Mouse (Mus musculus) MEL (cell line): Measurements from ENCODE around the gene Fto. TPM values are rescaled to one million over a fixed set of nuclear protein-coding genes. Genes with fewer than 3 reads are reported as not detected.

Source experiments
- DNase-seq: peaks from one replicate; pipeline ENCODE4 v3.0.0; 2011; ENCODE audit warnings: low read depth, low spot score
- H3K27ac ChIP-seq: 2 replicates; pipeline ENCODE4 v1.5.1; 2012; ENCODE audit warnings: low read depth, mild to moderate bottlenecking, control low read depth, low read length, moderate library complexity; ENCODE audit not compliant: control insufficient read depth
- H3K27me3 ChIP-seq, 2 experiments: fragments of 150-350 bp in 1 of 2; sonication (generic) in 1 of 2; 2 replicates each; pipeline ENCODE4 v1.6.1; 2012; ENCODE audit warnings: low read length in 2 of 2, mild to moderate bottlenecking in 2 of 2, improper control_type of control experiment in 1 of 2, moderate library complexity in 1 of 2; ENCODE audit not compliant: insufficient read depth in 2 of 2, control insufficient read depth in 1 of 2
- H3K36me3 ChIP-seq, 2 experiments: 2 replicates each; pipeline ENCODE4 v1.6.1; 2012 to 2014; ENCODE audit warnings: low read length in 2 of 2, improper control_type of control experiment in 1 of 2, inconsistent platforms in 1 of 2, mild to moderate bottlenecking in 1 of 2; ENCODE audit not compliant: insufficient read depth in 2 of 2, control insufficient read depth in 1 of 2
- H3K4me1 ChIP-seq, 2 experiments: fragments of 150-350 bp in 1 of 2; sonication (generic) in 1 of 2; 2 replicates each; pipeline ENCODE4 v1.6.1; 2012; ENCODE audit warnings: low read length in 2 of 2, improper control_type of control experiment in 1 of 2, mild to moderate bottlenecking in 1 of 2; ENCODE audit not compliant: insufficient read depth in 2 of 2, control insufficient read depth in 1 of 2
- H3K4me3 ChIP-seq, 2 experiments: fragments of 150-350 bp in 1 of 2; sonication (generic) in 1 of 2; 2 replicates each; pipeline ENCODE4 v1.5.1; 2012; ENCODE audit warnings: low read depth in 2 of 2, low read length in 2 of 2, mild to moderate bottlenecking in 2 of 2, moderate library complexity in 2 of 2, control low read depth in 1 of 2, improper control_type of control experiment in 1 of 2; ENCODE audit not compliant: control insufficient read depth in 1 of 2, insufficient read depth in 1 of 2
- H3K79me2 ChIP-seq: 2 replicates; pipeline ENCODE4 v1.6.1; 2012; ENCODE audit warnings: mild to moderate bottlenecking, low read length, moderate library complexity; ENCODE audit not compliant: control insufficient read depth, poor library complexity, insufficient read depth
- H3K9ac ChIP-seq: 2 replicates; pipeline ENCODE4 v1.6.1; 2012; ENCODE audit warnings: low read depth, mild to moderate bottlenecking, control low read depth, low read length, moderate library complexity; ENCODE audit not compliant: control insufficient read depth, poor library complexity, severe bottlenecking
- H3K9me3 ChIP-seq: fragments of 150-350 bp; sonication (generic); replicated peaks from 2 replicates; pipeline ENCODE4 v1.6.1; 2012; ENCODE audit warnings: mild to moderate bottlenecking, low read length, improper control_type of control experiment, moderate library complexity; ENCODE audit not compliant: insufficient read depth
- BHLHE40 ChIP-seq: IDR thresholded peaks from 2 replicates; pipeline ENCODE4 v1.6.1; 2012; ENCODE audit warnings: low read depth, mild to moderate bottlenecking, inconsistent platforms, low read length, improper control_type of control experiment, borderline replicate concordance
- CHD1 ChIP-seq: IDR thresholded peaks from 2 replicates; pipeline ENCODE4 v1.6.1; 2012; ENCODE audit warnings: low read depth, mild to moderate bottlenecking, inconsistent platforms, low read length, improper control_type of control experiment
- CHD2 ChIP-seq: IDR thresholded peaks from 2 replicates; pipeline ENCODE4 v1.6.1; 2011; ENCODE audit warnings: low read length, improper control_type of control experiment
- CTCF ChIP-seq, 3 experiments: IDR thresholded peaks in 2 of 3; conservative IDR thresholded peaks in 1 of 3; 2 replicates each; pipeline ENCODE4 v1.5.1; 2011 to 2012; ENCODE audit warnings: low read length in 3 of 3, low read depth in 2 of 3, mild to moderate bottlenecking in 2 of 3, improper control_type of control experiment in 1 of 3, inconsistent platforms in 1 of 3, mixed read lengths in 1 of 3, moderate library complexity in 1 of 3; ENCODE audit not compliant: control insufficient read depth in 1 of 3, insufficient read depth in 1 of 3, poor library complexity in 1 of 3, severe bottlenecking in 1 of 3
- E2F4 ChIP-seq: IDR thresholded peaks from 2 replicates; pipeline ENCODE4 v1.6.1; 2011; ENCODE audit warnings: low read depth, low read length, improper control_type of control experiment, borderline replicate concordance
- ELF1 ChIP-seq: IDR thresholded peaks from 2 replicates; pipeline ENCODE4 v1.6.1; 2014; ENCODE audit warnings: low read depth, mild to moderate bottlenecking, inconsistent platforms, low read length, improper control_type of control experiment, moderate library complexity
- EP300 ChIP-seq, 2 experiments: IDR thresholded peaks; 2 replicates each; pipeline ENCODE4 v1.6.1; 2011; ENCODE audit warnings: improper control_type of control experiment in 2 of 2, low read length in 2 of 2, low read depth in 1 of 2, mild to moderate bottlenecking in 1 of 2
- GABPA ChIP-seq: IDR thresholded peaks from 2 replicates; pipeline ENCODE4 v1.6.1; 2012; ENCODE audit warnings: low read depth, mild to moderate bottlenecking, inconsistent platforms, low read length, improper control_type of control experiment, moderate library complexity
- KAT2A ChIP-seq: conservative IDR thresholded peaks from 2 replicates; pipeline ENCODE4 v1.6.1; 2012; ENCODE audit warnings: low read depth, low read length, improper control_type of control experiment, inconsistent platforms
- MAZ ChIP-seq: IDR thresholded peaks from 2 replicates; pipeline ENCODE4 v1.6.1; 2012; ENCODE audit warnings: low read depth, mild to moderate bottlenecking, inconsistent platforms, low read length, improper control_type of control experiment
- MEF2A ChIP-seq: IDR thresholded peaks from 2 replicates; pipeline ENCODE4 v1.6.1; 2014; ENCODE audit warnings: low read depth, mild to moderate bottlenecking, inconsistent platforms, low read length, improper control_type of control experiment; ENCODE audit not compliant: poor library complexity, insufficient replicate concordance, severe bottlenecking; ENCODE audit errors: extremely low read depth
- MYB ChIP-seq: IDR thresholded peaks from 2 replicates; pipeline ENCODE4 v1.6.1; 2011; ENCODE audit warnings: mild to moderate bottlenecking, low read depth, low read length, improper control_type of control experiment
- POLR2A ChIP-seq, 2 experiments: IDR thresholded peaks; 2 replicates each; pipeline ENCODE4 v1.6.1; 2011 to 2012; ENCODE audit warnings: low read length in 2 of 2, mild to moderate bottlenecking in 2 of 2, control low read depth in 1 of 2, improper control_type of control experiment in 1 of 2, low read depth in 1 of 2, moderate library complexity in 1 of 2; ENCODE audit not compliant: control insufficient read depth in 1 of 2, insufficient read depth in 1 of 2, poor library complexity in 1 of 2
- POLR2AphosphoS5 ChIP-seq: IDR thresholded peaks from 2 replicates; pipeline ENCODE4 v1.6.1; 2012; ENCODE audit warnings: low read depth, borderline replicate concordance, mild to moderate bottlenecking, inconsistent platforms, low read length, moderate library complexity, mixed read lengths
- TCF12 ChIP-seq: IDR thresholded peaks from 2 replicates; pipeline ENCODE4 v1.6.1; 2014; ENCODE audit warnings: low read depth, mild to moderate bottlenecking, inconsistent platforms, low read length, improper control_type of control experiment, moderate library complexity
- UBTF ChIP-seq: IDR thresholded peaks from 2 replicates; pipeline ENCODE4 v1.6.1; 2012; ENCODE audit warnings: low read depth, mild to moderate bottlenecking, inconsistent platforms, low read length, improper control_type of control experiment, moderate library complexity, borderline replicate concordance; ENCODE audit not compliant: insufficient read depth
- USF1 ChIP-seq: IDR thresholded peaks from 2 replicates; pipeline ENCODE4 v1.6.1; 2014; ENCODE audit warnings: low read depth, mild to moderate bottlenecking, inconsistent platforms, low read length, improper control_type of control experiment, moderate library complexity
- ZC3H11A ChIP-seq: IDR thresholded peaks from 2 replicates; pipeline ENCODE4 v1.6.1; 2012; ENCODE audit warnings: low read depth, mild to moderate bottlenecking, inconsistent platforms, low read length, improper control_type of control experiment
- ZMIZ1 ChIP-seq: IDR thresholded peaks from 2 replicates; pipeline ENCODE4 v1.6.1; 2012; ENCODE audit warnings: low read depth, mild to moderate bottlenecking, inconsistent platforms, low read length, improper control_type of control experiment, moderate library complexity
- ZNF384 ChIP-seq: IDR thresholded peaks from 2 replicates; pipeline ENCODE4 v1.6.1; 2012; ENCODE audit warnings: low read depth, mild to moderate bottlenecking, inconsistent platforms, low read length, improper control_type of control experiment
- polyA plus RNA-seq, 2 experiments: library from polyadenylated mRNA; stranded (reverse) in 1 of 2; unstranded in 1 of 2; fragments of >175 nt in 1 of 2; fragments of >200 nt in 1 of 2; gene quantifications; 2 replicates each; pipeline versions ENCODE4 v1.2.1 to v1.2.4; 2012; ENCODE audit warnings: low replicate concordance in 2 of 2, low read depth in 1 of 2; ENCODE audit not compliant: insufficient read length in 2 of 2, insufficient read depth in 1 of 2, missing spikeins in 1 of 2
- total RNA-seq: library from RNA; depleted of rRNA; stranded (reverse); fragments of 300-350 nt; gene quantifications from 2 replicates; pipeline ENCODE4 v1.2.3, GENCODE M21; 2012

Gene Fto
- total and polyA plus RNA-seq, 3 experiments = 13.5 to 41.1 TPM; not detected in 1

GRCm38 (mm10) chr8:91509900-91510260, 196.6 kb downstream of the Fto start (continued):
- TF ChIP-seq ELF1 (no peak), ZC3H11A (no peak)

GRCm38 (mm10) chr8:91510716-91511115, 197.4 kb downstream of the Fto start:
- Histone ChIP-seq H3K79me2 (no peaks in the 10 kb centered on the region), H3K36me3 (peaks cover 0 to 32% of the 10 kb centered on the region in 2 experiments), H3K9me3 (no peaks in the 10 kb centered on the region), H3K4me3 (no peak overlapping the region), H3K9ac (no peak overlapping the region), H3K27me3 (no peaks in the 10 kb centered on the region), H3K4me1 (peaks cover 32 to 34% of the 10 kb centered on the region in 2 experiments), H3K27ac (no peak overlapping the region)
- TF ChIP-seq ZNF384 = no peak
- no peak for TF ChIP-seq USF1
- TF ChIP-seq CHD2 = no peak
- no peak for TF ChIP-seq KAT2A
- no peak for TF ChIP-seq BHLHE40
- no peak for TF ChIP-seq EP300 (IDR thresholded peaks at IDR 0.05; ENCODE audit: low read depth in 1 of 2, low read length in 2 of 2)
- TF ChIP-seq MYB = no peak
- TF ChIP-seq CTCF (IDR thresholded peaks at IDR 0.05 in 2 of 3, conservative IDR thresholded peaks at IDR 0.05 in 1 of 3; ENCODE audit: control insufficient read depth in 1 of 3, insufficient read depth in 1 of 3, low read depth in 2 of 3, low read length in 3 of 3, poor library complexity in 1 of 3, severe bottlenecking in 1 of 3) = no peak
- no peak for TF ChIP-seq ZMIZ1
- TF ChIP-seq UBTF = no peak
- TF ChIP-seq POLR2AphosphoS5 = no peak
- TF ChIP-seq E2F4 = no peak
- no peak for TF ChIP-seq POLR2A (IDR thresholded peaks at IDR 0.05; ENCODE audit: control insufficient read depth in 1 of 2, insufficient read depth in 1 of 2, low read depth in 1 of 2, low read length in 2 of 2, poor library complexity in 1 of 2)
- no peak for TF ChIP-seq GABPA
- TF ChIP-seq CHD1 = no peak
- no peak for TF ChIP-seq TCF12
- TF ChIP-seq MAZ = no peak
- no peak for TF ChIP-seq MEF2A
- no peak for DNase-seq
